Mouse (Mus musculus) bone marrow, adult 2 months (tissue): ENCODE data around the gene Pom121l2.

Experiments
- CTCF ChIP-seq: fragments of 200-500 bp; IDR thresholded peaks from 2 replicates; pipeline ENCODE4 v1.5.1; 2011; ENCODE audit warnings: low read length, control low read depth; ENCODE audit not compliant: control insufficient read depth, insufficient read depth
- POLR2A ChIP-seq: fragments of 200-500 bp; IDR thresholded peaks from 2 replicates; pipeline ENCODE4 v1.6.1; 2011; ENCODE audit warnings: low read depth, mild to moderate bottlenecking, control low read depth, low read length, borderline replicate concordance; ENCODE audit not compliant: control insufficient read depth

GRCm38 (mm10) chr13:21940811-21941321 lies 40.1 kb upstream of the Pom121l2 start:
- no peak for TF ChIP-seq CTCF
- TF ChIP-seq POLR2A: no peak
